Mouse (Mus musculus): ENCODE measurements around the gene Ksr2. TPM values are rescaled to one million over a fixed set of nuclear protein-coding genes. Genes with fewer than 3 reads are reported as not detected.
A peak's percentile ranks its signal among the peaks of the same experiment; 100 is the strongest.

Ksr2 gene
- total RNA-seq, 2 experiments from 2014 or later, result 23.4 to 24.1 TPM

DNA sequence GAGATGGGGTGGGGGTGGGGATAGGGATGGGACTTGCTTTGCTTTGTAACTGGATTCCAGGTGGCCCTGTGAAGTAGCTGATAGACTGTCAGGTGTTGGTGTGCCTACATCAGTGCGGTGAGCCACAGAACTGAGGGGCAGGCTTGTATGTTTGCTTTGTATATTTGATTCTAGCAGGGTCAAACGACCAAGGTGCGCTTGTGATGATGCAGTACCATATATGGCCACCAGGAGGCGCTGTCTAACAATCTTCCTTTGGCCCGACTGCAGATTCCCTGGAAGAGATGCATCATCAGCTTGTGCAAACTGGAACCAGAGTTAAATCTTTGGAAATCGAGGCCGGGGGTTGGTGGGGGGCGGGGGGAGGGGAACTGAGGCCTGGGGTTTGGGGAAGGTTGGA is 102.8 kb downstream of the Ksr2 start:
- intact Hi-C loops (cut with DNase I), result loop anchor here (2.0 to 5.0 kb wide), 2 partner anchors 320 to 416 kb away; no protein-coding TSS in a partner anchor
- peak; percentile 75 for DNase-seq

DNA sequence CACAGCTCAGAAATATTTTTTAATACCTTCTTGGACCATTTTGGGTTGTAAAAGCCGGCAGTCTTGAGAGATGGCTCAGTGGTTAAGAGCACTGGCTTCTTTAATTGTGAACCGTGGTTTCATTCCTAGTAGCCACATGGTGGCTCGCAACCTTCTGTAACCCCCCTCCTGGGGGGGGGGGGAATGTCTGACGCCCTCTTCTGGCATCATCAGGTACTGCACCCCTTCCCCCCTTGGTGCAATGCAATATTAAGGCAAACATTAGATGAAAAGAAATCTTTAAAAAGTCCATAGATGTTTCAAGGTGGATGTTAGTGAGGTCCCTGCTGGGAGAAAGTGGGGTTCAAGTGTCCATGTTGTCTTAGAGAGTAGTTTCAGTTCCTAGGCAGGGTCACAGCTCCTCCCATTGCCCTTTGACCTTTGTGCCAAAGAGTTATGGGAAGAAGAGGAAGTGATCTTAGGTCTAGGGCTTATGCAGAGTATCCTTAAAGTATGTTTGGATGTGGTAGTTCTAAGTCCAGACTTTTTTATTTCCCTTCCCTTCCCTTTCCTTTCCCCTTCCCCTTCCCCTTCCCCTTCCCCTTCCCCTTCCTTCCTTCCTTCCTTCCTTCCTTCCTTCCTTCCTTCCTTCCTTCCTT is 106.2 kb downstream of the Ksr2 start:
- DNase-seq, result no peak
- intact Hi-C loops (cut with DNase I), result loop anchor here (5.0 kb wide), 1 partner anchor 412 kb away; no protein-coding TSS in a partner anchor

DNA sequence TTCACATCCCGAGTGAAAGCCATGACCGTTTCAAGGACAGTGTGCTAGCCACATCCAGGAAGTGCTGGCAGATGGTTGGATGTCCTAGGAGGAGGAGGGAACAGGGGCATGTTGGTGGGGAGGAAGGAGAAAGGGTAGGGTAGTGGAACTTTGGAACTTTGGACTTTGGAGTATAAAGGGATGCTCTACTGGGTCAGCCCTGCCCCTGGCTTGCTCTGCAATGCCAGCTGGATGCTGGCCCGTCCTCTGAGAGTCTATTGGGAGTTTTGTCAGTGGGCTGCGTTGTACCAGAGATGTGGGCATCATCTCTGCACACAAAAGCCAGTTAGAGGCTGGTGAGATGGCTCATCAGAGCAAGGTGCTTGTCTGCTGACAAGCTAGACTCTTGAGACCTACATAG is 107.4 kb downstream of the Ksr2 start:
- intact Hi-C loops (cut with DNase I), result no loop called here
- no peak for DNase-seq

DNA sequence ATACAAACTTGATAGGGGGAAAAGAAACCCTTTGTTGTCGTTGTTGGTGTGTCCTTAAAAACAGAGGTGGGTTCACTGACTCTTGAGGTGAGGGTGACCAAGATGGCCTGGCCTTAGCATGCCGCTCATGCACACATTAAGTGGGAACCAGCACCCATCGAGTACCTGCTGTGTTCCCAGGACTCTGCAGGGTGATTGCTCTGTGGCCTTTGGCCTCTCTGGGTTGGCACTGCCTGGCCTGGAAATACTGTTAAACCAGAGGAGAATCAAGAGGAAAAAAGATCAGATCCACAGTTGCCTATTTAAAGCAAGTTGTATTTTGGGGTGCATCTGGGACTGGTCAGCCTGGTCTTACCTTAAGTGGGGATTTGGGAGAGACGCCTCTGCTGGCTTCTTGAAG is 107.9 kb downstream of the Ksr2 start:
- intact Hi-C loops (cut with DNase I), result no loop called here
- no peak for DNase-seq

DNA sequence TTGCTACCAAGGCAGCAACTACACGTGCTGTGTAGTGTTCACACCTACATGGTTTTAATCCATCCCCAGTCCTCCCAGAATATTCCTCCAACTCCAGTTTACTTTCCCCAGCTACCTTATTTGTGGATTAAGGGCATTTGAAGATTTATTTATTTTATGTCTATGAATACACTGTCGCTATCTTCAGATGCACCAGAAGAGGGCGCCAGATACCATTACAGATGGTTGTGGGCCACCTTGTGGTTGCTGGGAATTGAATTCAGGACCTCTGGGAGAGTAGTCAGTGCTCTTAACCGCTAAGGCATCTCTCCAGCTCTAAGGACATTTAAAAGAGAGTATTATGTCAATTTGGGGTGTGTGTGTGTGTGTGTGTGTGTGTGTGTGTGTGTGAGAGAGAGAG is 108.7 kb downstream of the Ksr2 start:
- intact Hi-C loops (cut with DNase I), result no loop called here
- DNase-seq, result no peak

DNA sequence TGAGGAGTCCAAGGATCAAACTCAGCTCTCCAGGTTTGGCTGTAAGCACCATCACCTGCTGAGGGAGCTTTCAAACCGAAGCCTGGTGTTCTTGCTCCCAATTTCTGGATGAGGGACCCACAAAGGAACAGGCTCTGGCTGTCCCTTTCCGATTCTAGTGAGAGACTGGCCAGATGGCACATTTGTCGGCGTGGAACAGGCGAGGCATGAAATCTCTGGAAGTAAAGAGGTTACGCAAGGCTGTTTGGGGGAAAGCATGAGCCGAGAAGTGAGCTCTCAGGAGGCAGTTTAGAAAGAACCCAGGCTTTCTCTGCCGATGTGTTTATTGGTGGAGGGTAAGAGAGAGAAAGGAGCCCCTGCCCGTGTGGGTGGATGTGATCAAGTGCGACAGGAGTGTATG is 109.2 kb downstream of the Ksr2 start:
- intact Hi-C loops (cut with DNase I), result no loop called here
- peak; percentile 45 for DNase-seq

DNA sequence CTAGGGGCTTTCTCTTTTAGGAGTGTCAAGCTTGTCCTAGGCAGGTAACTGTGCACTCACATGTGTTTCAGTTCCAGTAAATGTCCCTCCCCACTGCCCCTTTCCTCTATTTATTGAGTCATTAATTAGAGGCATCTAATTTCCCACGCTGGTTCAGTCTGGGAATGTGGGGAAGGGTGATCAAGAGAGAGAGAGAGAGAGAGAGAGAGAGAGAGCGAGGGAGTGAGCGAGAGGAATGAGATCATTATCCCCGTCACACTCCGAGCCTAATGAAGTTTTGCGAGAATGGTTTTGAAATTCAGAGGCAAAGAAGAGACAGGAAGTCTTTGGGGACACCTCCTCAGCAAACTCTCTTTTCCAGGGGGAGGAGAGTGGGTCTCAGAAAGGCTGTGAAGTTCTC is 117.2 kb downstream of the Ksr2 start:
- DNase-seq, result no peak
- intact Hi-C loops (cut with DNase I), result no loop called here

DNA sequence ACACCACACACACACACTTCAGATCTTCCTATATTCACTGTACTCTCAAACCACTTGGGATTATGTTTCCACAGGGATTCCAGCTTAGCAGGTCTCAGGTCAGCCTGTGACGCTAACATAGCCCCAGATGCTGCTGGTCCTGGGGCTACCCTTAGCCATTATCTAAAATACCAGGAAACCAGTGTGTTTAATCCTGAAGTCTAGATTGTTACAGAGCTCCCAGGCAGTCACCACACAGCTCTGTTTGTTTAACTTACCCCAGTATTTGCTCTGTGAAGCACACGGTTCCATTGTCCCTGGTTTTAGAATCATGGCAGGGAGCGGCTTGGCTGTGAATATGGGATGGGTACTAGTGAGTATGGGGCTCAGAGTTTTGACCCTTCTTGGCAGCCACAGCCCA is 125.4 kb downstream of the Ksr2 start:
- intact Hi-C loops (cut with DNase I), result no loop called here
- no peak for DNase-seq

DNA sequence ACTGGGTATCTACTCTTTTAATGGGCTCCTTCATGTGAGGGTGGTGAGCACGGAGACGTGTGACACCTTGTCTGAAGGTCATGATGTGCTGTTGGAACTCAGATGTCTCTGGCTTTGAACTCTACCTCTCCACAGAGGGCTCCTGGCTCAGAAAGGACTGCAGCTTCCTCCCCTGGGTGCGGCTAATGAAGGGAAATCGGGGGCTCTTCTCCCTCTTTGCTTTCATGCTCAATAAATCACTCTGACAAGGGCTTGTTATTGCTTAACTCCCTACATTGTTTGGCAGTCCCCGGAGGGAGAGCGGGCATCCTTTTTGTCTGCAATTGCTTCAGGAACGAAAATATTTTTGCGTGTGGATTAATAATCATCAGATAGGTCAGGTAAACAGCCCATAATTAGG is 127.9 kb downstream of the Ksr2 start:
- DNase-seq, result no peak
- intact Hi-C loops (cut with DNase I), result no loop called here

DNA sequence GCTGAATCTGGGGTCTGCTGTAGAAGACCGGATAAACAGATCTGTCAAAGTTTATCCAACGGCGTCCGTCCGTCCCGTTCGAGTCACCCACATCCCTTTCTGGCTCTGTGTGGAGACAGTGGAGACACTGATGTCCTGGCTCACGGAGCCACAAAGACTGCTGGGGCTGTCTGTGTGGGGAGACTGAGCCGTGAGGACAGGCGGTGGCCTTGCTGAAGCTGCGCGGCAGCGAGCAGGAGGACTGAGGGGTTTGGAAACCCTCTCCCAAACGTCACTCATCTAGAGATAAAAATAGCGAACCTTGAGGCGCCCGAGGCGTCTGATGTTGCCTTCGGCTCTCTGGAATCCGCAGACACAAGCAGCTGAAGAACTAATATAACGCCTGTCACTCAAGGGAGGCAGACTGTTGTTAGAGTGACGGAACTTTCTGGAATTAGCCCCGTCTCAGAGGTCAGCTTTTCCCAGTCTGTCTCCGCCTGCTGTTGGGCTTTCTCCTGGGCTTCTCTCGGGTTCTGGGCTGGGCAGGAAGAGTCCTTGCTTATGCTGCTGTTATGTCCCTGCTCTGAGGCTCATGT is 133.0 kb downstream of the Ksr2 start:
- intact Hi-C loops (cut with DNase I), result no loop called here
- no peak for DNase-seq

DNA sequence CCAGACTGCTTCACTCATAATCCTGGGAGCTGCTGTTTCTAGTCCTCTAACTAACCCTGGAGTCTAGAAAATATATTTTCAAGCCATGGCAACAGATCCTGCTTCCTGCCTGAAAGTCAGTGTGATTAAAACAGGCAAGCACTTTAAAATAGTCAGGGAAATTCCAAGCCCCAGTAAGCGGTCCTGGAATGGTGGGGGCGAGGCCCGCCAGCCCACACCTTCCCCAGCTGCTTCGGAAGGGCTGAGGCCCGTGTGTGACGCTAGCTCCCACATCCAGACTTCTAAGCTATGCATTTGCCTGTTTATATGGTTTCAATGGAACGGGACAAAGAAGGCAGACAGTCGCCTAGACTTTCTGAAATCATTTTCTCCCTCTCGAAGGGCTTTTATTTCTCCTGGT is 137.2 kb downstream of the Ksr2 start:
- intact Hi-C loops (cut with DNase I), result no loop called here
- DNase-seq, result no peak

DNA sequence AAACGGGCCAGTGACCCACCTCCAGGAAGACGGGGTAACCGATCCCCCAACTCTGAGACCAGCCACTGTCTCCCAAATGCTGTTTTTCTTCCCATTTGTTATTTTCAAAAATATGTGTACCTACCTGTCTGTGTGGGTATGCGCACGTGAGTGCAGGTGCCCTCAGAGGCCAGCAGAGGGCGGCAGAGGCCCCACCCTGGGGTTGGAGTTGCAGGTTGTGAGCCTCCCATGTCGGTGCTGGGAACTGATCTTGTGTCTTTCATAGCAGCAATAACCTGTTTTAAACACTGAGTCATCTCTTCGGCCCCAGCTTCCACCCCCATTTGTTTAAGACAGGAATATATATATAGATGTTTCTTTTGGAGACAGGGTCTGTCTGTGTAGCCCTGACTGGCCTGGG is 138.3 kb downstream of the Ksr2 start:
- intact Hi-C loops (cut with DNase I), result no loop called here
- no peak for DNase-seq

DNA sequence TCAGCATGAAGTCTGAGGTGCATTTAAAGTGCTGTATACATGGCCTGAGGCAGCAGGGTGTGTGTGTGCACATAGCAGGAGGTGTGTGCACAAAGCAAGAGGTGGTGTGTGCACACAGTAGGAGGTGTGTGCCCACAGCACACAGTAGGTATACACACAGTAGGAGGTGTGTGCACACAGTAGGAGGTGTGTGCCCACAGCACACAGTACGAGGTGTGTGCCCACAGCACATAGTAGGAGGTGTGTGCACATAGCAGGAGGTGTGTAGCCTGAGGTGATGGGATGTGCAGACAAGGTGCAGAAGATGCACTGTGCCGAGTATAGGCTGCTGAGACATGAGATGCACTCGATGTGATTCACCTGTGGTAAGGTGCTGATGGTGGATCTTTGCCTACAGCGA is 140.7 kb downstream of the Ksr2 start:
- intact Hi-C loops (cut with DNase I), result no loop called here
- no peak for DNase-seq

DNA sequence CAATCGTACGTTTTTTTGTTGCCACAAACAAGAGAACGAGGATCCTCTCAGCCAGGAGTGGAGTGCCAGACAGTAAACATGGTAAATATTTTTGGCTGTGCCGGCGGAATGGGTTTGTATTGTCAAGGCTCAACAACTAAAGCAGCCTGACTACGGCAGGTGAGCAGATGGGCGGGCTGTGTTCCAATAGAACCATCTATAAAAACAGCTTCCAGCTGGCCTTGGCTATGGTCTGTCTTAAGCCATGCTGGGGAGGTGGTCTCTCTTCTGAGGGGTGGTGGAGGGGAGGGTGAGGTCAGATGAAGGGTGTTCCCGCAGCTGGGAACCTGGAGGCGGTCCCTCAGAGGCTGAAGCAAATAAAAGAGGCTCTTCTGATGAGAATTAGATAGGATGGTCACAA is 142.8 kb downstream of the Ksr2 start:
- intact Hi-C loops (cut with DNase I), result no loop called here
- peak; percentile 66 for DNase-seq

DNA sequence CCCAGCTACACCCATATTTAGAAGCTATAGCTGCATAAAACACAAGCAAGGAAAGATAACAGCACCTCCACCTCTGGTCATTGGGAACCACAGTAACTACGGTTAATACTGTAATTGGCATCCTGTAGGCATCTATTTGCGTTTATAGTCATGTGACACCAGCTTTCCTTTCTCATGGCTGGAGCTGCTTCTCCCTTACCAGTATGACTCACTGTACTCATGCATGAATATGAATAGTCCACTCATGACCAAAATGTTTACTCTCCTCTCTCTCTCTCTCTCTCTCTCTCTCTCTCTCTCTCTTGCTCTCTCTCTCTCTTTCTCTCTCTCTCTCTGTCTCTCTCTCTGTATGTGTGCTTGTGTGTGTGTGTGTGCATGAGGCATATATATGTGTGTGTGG is 147.3 kb downstream of the Ksr2 start:
- no peak for DNase-seq
- intact Hi-C loops (cut with DNase I), result no loop called here

DNA sequence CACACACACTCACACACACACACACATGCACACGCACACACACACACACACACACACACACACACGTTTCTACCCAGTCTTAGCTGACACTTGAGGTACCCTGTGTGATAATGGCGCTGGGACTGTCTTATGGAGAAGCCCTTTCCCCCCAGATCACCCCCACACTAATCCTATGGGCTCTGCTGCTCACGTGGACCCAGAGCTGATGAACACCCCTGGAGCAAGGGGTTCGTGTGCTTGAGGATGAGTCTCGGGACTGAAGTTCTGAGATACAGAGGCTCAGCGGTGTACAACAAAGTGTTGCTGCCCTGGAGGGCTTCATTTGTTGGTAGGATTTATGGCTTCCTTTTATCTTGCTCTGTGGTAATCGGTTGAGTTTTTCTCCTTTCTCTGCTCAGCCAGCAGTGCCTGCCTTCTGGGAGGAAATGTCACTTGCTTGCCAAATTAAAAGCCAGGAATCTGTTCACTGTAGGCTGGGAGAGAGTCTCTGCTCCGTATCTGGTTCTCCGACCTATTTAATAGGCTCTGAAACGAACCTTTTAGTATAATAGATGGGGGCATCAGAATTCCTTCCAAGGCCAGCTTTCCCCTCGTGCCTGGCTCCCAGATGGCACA is 152.4 kb downstream of the Ksr2 start:
- DNase-seq, result no peak
- intact Hi-C loops (cut with DNase I), result no loop called here

DNA sequence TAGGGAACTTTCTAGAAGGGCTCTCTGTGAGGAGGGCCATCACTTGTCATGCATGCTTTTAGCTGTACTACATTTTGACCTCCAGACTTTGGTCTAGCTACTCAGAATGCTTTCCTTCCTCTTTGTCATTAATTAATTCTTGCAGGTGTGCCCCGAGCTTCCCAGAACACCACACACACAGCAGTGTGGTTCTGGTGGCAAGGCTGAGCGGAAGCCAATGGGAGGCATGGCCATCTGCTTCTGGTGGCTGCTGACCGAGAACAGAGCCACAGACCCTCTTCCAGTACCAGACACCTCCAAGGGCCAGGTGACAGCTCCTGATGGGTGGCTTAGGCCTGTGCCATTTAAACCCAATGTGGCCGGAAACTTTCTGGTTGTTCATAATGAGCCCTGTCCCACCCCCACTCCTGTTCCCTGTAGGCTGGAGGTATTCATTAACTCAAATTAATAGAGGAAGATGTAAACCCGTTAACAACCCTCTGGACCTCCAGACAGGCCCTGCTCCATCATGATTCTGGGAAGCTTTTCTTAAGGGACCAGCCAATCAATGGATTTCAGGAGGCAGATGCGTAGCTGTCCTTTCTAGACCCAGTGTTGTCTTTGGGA is 155.5 kb downstream of the Ksr2 start:
- intact Hi-C loops (cut with DNase I), result no loop called here
- no peak for DNase-seq

DNA sequence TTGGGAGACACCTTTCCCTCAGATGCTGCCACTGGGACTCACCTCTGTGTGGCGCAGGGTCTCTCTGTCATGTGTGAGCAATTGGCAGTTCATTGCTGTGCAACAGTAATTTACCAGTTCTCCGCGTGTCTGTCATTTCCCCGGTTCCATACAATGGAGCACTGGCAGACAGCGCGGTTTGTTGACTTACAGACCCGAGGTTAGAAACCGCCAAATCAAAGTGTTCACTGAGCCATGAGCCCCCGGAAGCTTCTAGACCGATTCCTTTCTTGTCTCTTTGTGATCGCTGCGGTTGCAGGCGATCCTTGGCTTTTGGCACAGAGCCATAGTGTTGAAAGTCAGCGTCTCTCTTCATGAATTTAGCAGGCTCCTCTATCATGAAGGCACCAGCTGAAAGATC is 158.6 kb downstream of the Ksr2 start:
- peak; percentile 39 for DNase-seq
- intact Hi-C loops (cut with DNase I), result no loop called here

DNA sequence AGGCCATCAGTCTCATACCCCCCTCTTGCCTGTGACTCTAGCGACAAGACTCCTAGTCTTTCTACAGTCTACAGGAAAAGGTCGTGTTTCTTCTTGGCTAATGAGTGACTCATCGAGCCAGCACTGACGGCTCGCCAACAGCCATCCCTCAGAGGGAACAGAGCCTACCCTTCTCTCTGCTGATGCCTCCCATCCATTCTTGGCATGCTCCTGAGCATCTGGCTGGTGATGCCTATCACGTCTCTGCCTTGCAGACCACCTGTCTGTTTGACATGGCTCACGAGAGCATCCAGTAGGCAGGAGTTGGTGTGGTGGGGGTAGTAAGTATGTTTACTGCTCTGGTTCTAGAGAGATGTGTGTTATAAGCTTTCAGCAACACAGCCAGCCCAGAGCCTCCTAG is 161.1 kb downstream of the Ksr2 start:
- intact Hi-C loops (cut with DNase I), result no loop called here
- DNase-seq, result peak; percentile 29

DNA sequence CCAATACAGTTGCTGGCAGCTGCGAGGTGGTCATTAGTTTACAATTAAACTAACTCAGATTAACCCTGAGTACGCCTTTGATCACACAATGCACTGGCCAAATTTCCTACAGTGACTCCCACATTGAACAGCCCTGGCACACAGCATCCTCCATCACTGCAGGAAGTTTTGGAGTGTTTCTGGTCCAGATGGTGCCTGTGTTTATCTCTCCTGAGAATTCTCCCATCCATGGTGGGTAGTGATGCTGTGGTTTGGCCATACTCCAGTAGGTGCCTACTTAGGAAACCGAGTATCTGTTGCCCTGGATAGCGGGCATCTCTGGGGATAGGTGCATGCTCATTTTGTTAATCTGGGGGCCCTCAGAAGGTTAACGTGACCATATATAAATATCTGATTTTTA is 163.8 kb downstream of the Ksr2 start:
- intact Hi-C loops (cut with DNase I), result no loop called here
- no peak for DNase-seq

DNA sequence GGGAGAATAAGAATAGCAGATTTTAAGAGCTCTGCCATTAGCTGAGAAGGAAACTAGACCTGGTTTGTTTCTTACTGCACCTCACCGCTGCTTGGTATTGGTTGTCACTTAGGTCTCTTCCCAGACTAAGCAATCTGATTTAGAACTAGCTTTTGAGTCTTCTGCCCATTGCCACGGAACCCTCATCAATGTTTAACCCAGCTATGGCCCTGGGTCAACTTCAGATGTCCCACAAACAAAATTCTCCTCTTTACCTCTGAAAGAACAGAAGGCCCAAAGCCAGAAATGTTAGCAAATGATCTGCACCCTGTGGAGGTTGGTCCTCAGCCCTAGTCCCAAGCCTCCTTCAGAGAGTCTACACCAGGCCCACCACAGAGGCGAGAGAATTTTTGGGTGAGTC is 167.9 kb downstream of the Ksr2 start:
- intact Hi-C loops (cut with DNase I), result no loop called here
- DNase-seq, result no peak

DNA sequence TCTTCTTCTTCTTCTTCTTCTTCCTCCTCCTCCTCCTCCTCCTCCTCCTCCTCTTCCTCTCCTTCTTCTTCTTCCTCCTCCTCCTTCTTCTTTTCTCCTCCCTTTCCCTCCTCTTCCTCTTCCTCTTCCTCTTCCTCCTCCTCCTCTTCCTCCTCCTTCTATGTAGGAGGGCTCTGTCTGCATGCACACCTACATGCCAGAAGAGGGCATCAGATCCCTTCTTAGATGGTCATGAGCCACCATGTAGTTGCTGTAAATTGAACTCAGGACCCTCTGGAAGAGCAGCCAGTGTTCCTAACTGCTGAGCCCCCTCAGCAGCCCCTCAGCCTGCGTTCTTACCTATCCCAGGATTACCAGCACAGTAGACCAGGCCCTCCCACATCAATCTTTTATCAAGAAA is 170.6 kb downstream of the Ksr2 start:
- intact Hi-C loops (cut with DNase I), result no loop called here
- no peak for DNase-seq

Measured in left cerebral cortex, postnatal 4 days (tissue).